ENCODE assay signal across 5 mouse cellular contexts in genomic region chr10:22165328-22166003, GRCm38 (mm10). TPM values are rescaled to one million over a fixed set of nuclear protein-coding genes. Genes with fewer than 3 reads are reported as not detected.
"Had no signal": no experiment of that assay in that cellular context is flagged by ENCODE, and none has a peak within 500 bp of the region (broad histone marks: within the 10 kb centered on the region; RNA-seq: fewer than 3 reads in every experiment).

No protein-coding gene starts in this region.

RNA-seq across cellular contexts. Expression of gene H60b, which starts 7.1 kb away (rescaled TPM):
- total RNA-seq: megakaryocyte-erythroid progenitor cell, adult 5-6 weeks had no signal
- polyA plus RNA-seq: liver, embryonic 15.5 days; liver, postnatal 0 days; lung, adult 2 months; small intestine, adult 2 months had no signal

RNA-seq across cellular contexts. Expression of gene Raet1e, which starts 7.1 kb away (rescaled TPM):
- total RNA-seq: megakaryocyte-erythroid progenitor cell, adult 5-6 weeks had no signal

RNA-seq across cellular contexts. Expression of gene E030030I06Rik, which starts 16.4 kb away (rescaled TPM):
- total RNA-seq: megakaryocyte-erythroid progenitor cell, adult 5-6 weeks had no signal
